Mouse (Mus musculus): Measurements from ENCODE around the gene Tmem177. TPM values are rescaled to one million over a fixed set of nuclear protein-coding genes. Genes with fewer than 3 reads are reported as not detected.
A peak's percentile ranks its signal among the peaks of the same experiment; 100 is the strongest.

Tmem177 gene
- polyA plus RNA-seq (2015; fragmentation: Nextera tagmentation; extraction: Ambion mirVana), result 2.2 and 2.8 TPM in 2 replicates

DNA sequence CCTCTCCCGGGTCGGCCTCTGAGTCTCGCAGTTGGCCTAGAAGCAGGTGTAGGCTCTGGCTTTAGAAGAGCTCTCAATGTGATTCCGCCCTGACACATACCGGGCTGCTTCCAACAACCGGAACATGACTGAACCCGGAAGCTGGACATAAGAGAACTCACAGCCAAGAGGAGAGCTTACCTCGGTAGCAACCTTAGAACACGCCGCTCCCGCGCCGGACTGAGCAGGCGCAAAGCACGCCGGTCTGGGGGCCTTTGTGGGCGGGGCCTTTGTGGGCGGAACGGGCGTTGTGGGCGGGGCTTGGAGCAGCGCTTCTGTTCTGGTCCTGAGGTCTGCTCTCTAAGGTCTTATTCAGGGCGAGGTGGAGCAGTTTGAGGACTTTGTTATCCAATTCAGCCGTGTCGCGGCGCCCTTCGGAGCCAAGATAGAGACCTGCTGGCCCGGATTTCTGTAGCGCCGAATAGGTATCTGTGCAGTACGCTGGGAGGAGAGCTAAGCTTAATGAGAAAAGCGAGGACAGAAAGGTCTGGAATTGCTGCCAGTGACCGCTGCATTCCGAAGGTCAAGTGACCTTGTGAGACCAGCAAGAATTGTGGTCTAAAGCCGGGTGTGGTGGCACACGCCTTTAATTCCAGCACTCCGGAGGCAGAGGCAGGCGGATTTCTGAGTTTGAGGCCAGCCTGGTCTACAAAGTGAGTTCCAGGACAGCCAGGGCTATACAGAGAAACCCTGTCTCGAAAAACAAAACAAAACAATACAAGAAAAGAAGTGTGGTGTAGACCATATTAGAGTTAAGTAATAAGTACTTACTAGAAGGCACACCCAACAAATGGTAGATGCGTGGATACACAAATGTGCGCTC is at the start of gene Tmem177:
TSS of gene Tmem177 (minus strand) at position 256 of the 862 bp plus-strand sequence.
- Histone ChIP-seq H3K4me1 (ENCODE audit: insufficient read depth) (peaks cover 5% of the 10 kb centered on the region), H3K9ac (replicated peaks) (peak within 1 kb of the TSS; percentile 58), H3K27ac (ENCODE audit: low read depth) (peak within 1 kb of the TSS; percentile 37; the same call in 1 of the 2 replicates), H3K36me3 (replicated peaks; ENCODE audit: insufficient read depth, low read length) (peaks cover 3% of the 10 kb centered on the region; the same call in 1 of the 2 replicates), H3K4me3 (ENCODE audit: low read depth, low read length) (peak within 1 kb of the TSS; percentile 54), H3K27me3 (ENCODE audit: insufficient read depth, low read length) (no peaks in the 10 kb centered on the region), H3K9me3 (ENCODE audit: low read length) (no peaks in the 10 kb centered on the region), H3K4me2 (ENCODE audit: low read depth, low read length) (peak within 1 kb of the TSS; percentile 60)
- 9% methylated on average over 42 of the region's 42 CpGs for WGBS (ENCODE audit: insufficient replicate concordance)
- ATAC-seq (peak; percentile 96), DNase-seq (peak; percentile 98)
- TF ChIP-seq CTCF (IDR thresholded peaks at IDR 0.05; ENCODE audit: low read depth), result no peak
- TF ChIP-seq EP300 (IDR thresholded peaks at IDR 0.05; ENCODE audit: low read depth), result no peak

- Histone ChIP-seq H3K4me1 (ENCODE audit: insufficient read depth) (no peaks in the 10 kb centered on the region), H3K36me3 (replicated peaks; ENCODE audit: insufficient read depth, low read length) (no peaks in the 10 kb centered on the region), H3K4me2 (ENCODE audit: low read depth, low read length) (no peak overlapping the region), H3K27me3 (ENCODE audit: insufficient read depth, low read length) (no peaks in the 10 kb centered on the region), H3K9me3 (ENCODE audit: low read length) (no peaks in the 10 kb centered on the region), H3K27ac (ENCODE audit: low read depth) (no peak overlapping the region), H3K4me3 (ENCODE audit: low read depth, low read length) (no peak overlapping the region), H3K9ac (replicated peaks) (no peak overlapping the region)
- TF ChIP-seq CTCF (IDR thresholded peaks at IDR 0.05; ENCODE audit: low read depth) (no peak), EP300 (IDR thresholded peaks at IDR 0.05; ENCODE audit: low read depth) (no peak)
- DNase-seq, result no peak
- ATAC-seq, result no peak
- WGBS (ENCODE audit: insufficient replicate concordance), result 50% methylated on average over 7 of the region's 7 CpGs
Measured at GRCm38 (mm10) chr1:119959920-119960319, 46.9 kb upstream of the Tmem177 start.

- WGBS (ENCODE audit: insufficient replicate concordance), result 84% methylated on average over 4 of the region's 4 CpGs
- no peak for ATAC-seq
Measured at GRCm38 (mm10) chr1:119959464-119959863, 46.5 kb upstream of the Tmem177 start.

DNA sequence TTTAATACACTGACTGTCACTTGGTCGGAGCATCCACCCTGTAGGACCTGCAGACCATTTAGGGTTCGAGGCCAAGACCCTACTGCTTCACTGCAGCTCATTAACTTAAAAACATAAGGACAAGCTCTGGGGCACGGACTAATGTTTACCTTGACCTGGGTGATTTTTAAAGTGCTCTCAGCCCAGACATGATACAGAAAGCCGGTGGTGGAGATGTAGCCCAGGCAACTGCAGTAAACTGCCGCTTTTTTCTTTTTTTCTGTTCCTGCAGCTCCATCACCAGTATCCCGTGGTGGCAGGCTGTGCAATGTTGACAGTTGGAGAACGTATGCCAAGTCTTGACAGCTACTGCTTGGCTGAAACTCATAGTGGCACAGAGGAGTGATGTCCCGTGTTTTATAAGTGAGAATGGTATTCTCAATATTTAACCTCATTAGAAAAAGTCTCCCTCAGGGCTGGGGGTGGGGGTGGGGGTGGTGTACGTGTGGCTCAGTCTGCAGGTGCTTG is 44.8 kb upstream of the Tmem177 start:
- no peak for TF ChIP-seq EP300 (IDR thresholded peaks at IDR 0.05; ENCODE audit: low read depth)
- no peak for TF ChIP-seq CTCF (IDR thresholded peaks at IDR 0.05; ENCODE audit: low read depth)
- Histone ChIP-seq H3K4me2 (ENCODE audit: low read depth, low read length) (no peak overlapping the region), H3K27me3 (ENCODE audit: insufficient read depth, low read length) (no peaks in the 10 kb centered on the region), H3K9ac (replicated peaks) (no peak overlapping the region), H3K4me1 (ENCODE audit: insufficient read depth) (no peaks in the 10 kb centered on the region), H3K9me3 (ENCODE audit: low read length) (no peaks in the 10 kb centered on the region), H3K4me3 (ENCODE audit: low read depth, low read length) (no peak overlapping the region), H3K27ac (ENCODE audit: low read depth) (no peak overlapping the region), H3K36me3 (replicated peaks; ENCODE audit: insufficient read depth, low read length) (no peaks in the 10 kb centered on the region)
- DNase-seq, result no peak
- WGBS (ENCODE audit: insufficient replicate concordance), result 55% methylated on average over 9 of the region's 9 CpGs
- no peak for ATAC-seq

More at GRCm38 (mm10) chr1:119959464-119959863, 46.5 kb upstream of the Tmem177 start:
- no peaks in the 10 kb centered on the region for H3K4me1 ChIP-seq (ENCODE audit: insufficient read depth)
- no peaks in the 10 kb centered on the region for H3K9me3 ChIP-seq (ENCODE audit: low read length)
- no peak overlapping the region for H3K27ac ChIP-seq (ENCODE audit: low read depth)
- DNase-seq, result no peak
- H3K4me3 ChIP-seq (ENCODE audit: low read depth, low read length), result no peak overlapping the region
- no peak overlapping the region for H3K9ac ChIP-seq (replicated peaks)
- no peaks in the 10 kb centered on the region for H3K36me3 ChIP-seq (replicated peaks; ENCODE audit: insufficient read depth, low read length)
- H3K27me3 ChIP-seq (ENCODE audit: insufficient read depth, low read length), result no peaks in the 10 kb centered on the region
- TF ChIP-seq CTCF (IDR thresholded peaks at IDR 0.05; ENCODE audit: low read depth), result no peak
- TF ChIP-seq EP300 (IDR thresholded peaks at IDR 0.05; ENCODE audit: low read depth), result no peak
- H3K4me2 ChIP-seq (ENCODE audit: low read depth, low read length), result no peak overlapping the region

DNA sequence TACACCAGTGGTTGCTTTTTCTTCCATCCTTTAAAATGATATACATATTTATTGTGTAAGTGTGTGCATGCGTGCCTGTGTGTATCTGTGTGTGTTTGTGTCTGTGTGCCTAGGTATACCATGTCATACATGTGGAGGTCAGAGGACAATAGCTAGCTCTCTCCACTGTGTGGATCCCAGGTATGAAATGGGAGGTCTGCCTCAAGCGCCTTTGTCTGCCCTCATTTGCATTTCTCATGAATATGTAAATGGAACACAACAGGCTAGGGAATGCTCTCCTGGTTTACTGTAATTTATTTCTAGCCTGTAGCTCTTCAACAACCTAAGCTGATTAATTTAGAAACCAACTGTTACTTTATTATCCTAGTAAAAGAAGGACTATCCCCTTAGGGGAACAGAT is 41.7 kb upstream of the Tmem177 start:
- WGBS (ENCODE audit: insufficient replicate concordance), result 68% methylated on average over 2 of the region's 2 CpGs
- no peak for DNase-seq
- Histone ChIP-seq H3K9me3 (ENCODE audit: low read length) (no peaks in the 10 kb centered on the region), H3K9ac (replicated peaks) (no peak overlapping the region), H3K4me1 (ENCODE audit: insufficient read depth) (no peaks in the 10 kb centered on the region), H3K27me3 (ENCODE audit: insufficient read depth, low read length) (no peaks in the 10 kb centered on the region), H3K27ac (ENCODE audit: low read depth) (no peak overlapping the region), H3K4me2 (ENCODE audit: low read depth, low read length) (no peak overlapping the region), H3K36me3 (replicated peaks; ENCODE audit: insufficient read depth, low read length) (no peaks in the 10 kb centered on the region), H3K4me3 (ENCODE audit: low read depth, low read length) (no peak overlapping the region)
- no peak for TF ChIP-seq EP300 (IDR thresholded peaks at IDR 0.05; ENCODE audit: low read depth)
- no peak for TF ChIP-seq CTCF (IDR thresholded peaks at IDR 0.05; ENCODE audit: low read depth)
- ATAC-seq, result no peak

- Histone ChIP-seq H3K4me3 (ENCODE audit: low read depth, low read length) (no peak overlapping the region), H3K4me2 (ENCODE audit: low read depth, low read length) (no peak overlapping the region), H3K27me3 (ENCODE audit: insufficient read depth, low read length) (no peaks in the 10 kb centered on the region), H3K36me3 (replicated peaks; ENCODE audit: insufficient read depth, low read length) (no peaks in the 10 kb centered on the region), H3K9ac (replicated peaks) (no peak overlapping the region), H3K4me1 (ENCODE audit: insufficient read depth) (no peaks in the 10 kb centered on the region), H3K27ac (ENCODE audit: low read depth) (no peak overlapping the region), H3K9me3 (ENCODE audit: low read length) (no peaks in the 10 kb centered on the region)
- DNase-seq, result no peak
- ATAC-seq, result no peak
- no peak for TF ChIP-seq EP300 (IDR thresholded peaks at IDR 0.05; ENCODE audit: low read depth)
- TF ChIP-seq CTCF (IDR thresholded peaks at IDR 0.05; ENCODE audit: low read depth), result no peak
- 75% methylated on average over 9 of the region's 9 CpGs for WGBS (ENCODE audit: insufficient replicate concordance)
Measured at GRCm38 (mm10) chr1:119953456-119953855, 40.4 kb upstream of the Tmem177 start.
